Mouse (Mus musculus): ENCODE measurements around the gene Bend6.

- no peak for TF ChIP-seq CTCF (IDR thresholded peaks at IDR 0.05; ENCODE audit: low read depth, low read length)
- TF ChIP-seq POLR2A (IDR thresholded peaks at IDR 0.05; ENCODE audit: borderline replicate concordance, low read depth, low read length), result no peak
These were observed 17.7 kb upstream of the Bend6 start for GRCm38 (mm10) chr1:33925283-33925682.
